Mouse (Mus musculus) kidney, postnatal 36 days (tissue): ENCODE measurements around the gene Fgr.

Source experiments
- DNase-seq, 2 experiments: peaks; one replicate each; pipeline ENCODE4 v3.0.0; 2021 to 2022; ENCODE audit warnings: mixed read lengths in 2 of 2

Gene Fgr

GRCm38 (mm10) chr4:133017597-133018262 is 43.8 kb downstream of the Fgr start:
- no peak for DNase-seq

GRCm38 (mm10) chr4:133018263-133018798 is 44.4 kb downstream of the Fgr start:
- DNase-seq, result no peak

GRCm38 (mm10) chr4:133020721-133021120 is 46.8 kb downstream of the Fgr start:
- no peak for DNase-seq

- peak in 1 of 2 experiments; percentile 57 for DNase-seq
These were observed 47.3 kb downstream of the Fgr start for GRCm38 (mm10) chr4:133021181-133021671.

- DNase-seq, result no peak
These were observed 48.3 kb downstream of the Fgr start for GRCm38 (mm10) chr4:133022217-133022616.

GRCm38 (mm10) chr4:133022954-133023635 is 49.2 kb downstream of the Fgr start:
- DNase-seq, result no peak

- peak in 1 of 2 experiments; percentile 66 for DNase-seq
These were observed 49.7 kb downstream of the Fgr start for GRCm38 (mm10) chr4:133023636-133024035.

- DNase-seq, result no peak
These were observed 50.5 kb downstream of the Fgr start for GRCm38 (mm10) chr4:133024404-133024803.

GRCm38 (mm10) chr4:133024969-133025685 is 51.2 kb downstream of the Fgr start:
- DNase-seq, result peak; percentile 79 to 84

GRCm38 (mm10) chr4:133026272-133026671 is 52.4 kb downstream of the Fgr start:
- no peak for DNase-seq

- DNase-seq, result no peak
These were observed 53.0 kb downstream of the Fgr start for GRCm38 (mm10) chr4:133026826-133027375.

- no peak for DNase-seq
These were observed 53.8 kb downstream of the Fgr start for GRCm38 (mm10) chr4:133027721-133028120.

- no peak for DNase-seq
These were observed 54.3 kb downstream of the Fgr start for GRCm38 (mm10) chr4:133028193-133028592.

GRCm38 (mm10) chr4:133028875-133029274 is 55.0 kb downstream of the Fgr start:
- DNase-seq, result peak in 1 of 2 experiments; percentile 52

- DNase-seq, result no peak
These were observed 58.7 kb downstream of the Fgr start for GRCm38 (mm10) chr4:133032410-133033095.

GRCm38 (mm10) chr4:133034478-133034877 is 60.6 kb downstream of the Fgr start:
- DNase-seq, result peak; percentile 76

GRCm38 (mm10) chr4:133035446-133035845 is 61.6 kb downstream of the Fgr start:
- DNase-seq, result peak in 1 of 2 experiments; percentile 67

- peak in 1 of 2 experiments; percentile 53 for DNase-seq
These were observed 62.1 kb downstream of the Fgr start for GRCm38 (mm10) chr4:133035946-133036345.

- no peak for DNase-seq
These were observed 63.4 kb downstream of the Fgr start for GRCm38 (mm10) chr4:133037293-133037692.

- DNase-seq, result no peak
These were observed 63.9 kb downstream of the Fgr start for GRCm38 (mm10) chr4:133037798-133038197.

GRCm38 (mm10) chr4:133038521-133039115 is 64.7 kb downstream of the Fgr start:
- DNase-seq, result peak; percentile 62 to 80
